Mouse (Mus musculus): ENCODE measurements at regions not wholly inside any gene's neighbourhood (a gene's known extent, or its start where the extent isn't known, plus 50 kb on each side); places are given as distances from the start of the nearest gene placed in this dataset.

- Histone ChIP-seq H3K27me3 (replicated peaks) (no peaks in the 10 kb centered on the region), H3K36me3 (replicated peaks in 1 of 2; ENCODE audit: control insufficient read depth in 1 of 2, insufficient read depth in 1 of 2, low read length in 1 of 2) (no peaks in the 10 kb centered on the region), H3K79me2 (replicated peaks; ENCODE audit: control insufficient read depth, extremely low read depth, insufficient read depth, poor library complexity, severe bottlenecking) (no peaks in the 10 kb centered on the region), H3K4me3 (replicated peaks in 1 of 3; ENCODE audit: low read depth in 2 of 3, low read length in 2 of 3, poor library complexity in 1 of 3) (no peak overlapping the region), H3K27ac (ENCODE audit: insufficient read depth, low read depth) (no peak overlapping the region), H3K4me1 (ENCODE audit: control insufficient read depth in 1 of 2, insufficient read depth in 2 of 2) (peaks cover 3 to 10% of the 10 kb centered on the region in 2 experiments; a peak in 3 of 4 replicates), H3K9ac (ENCODE audit: insufficient read depth, low read depth) (no peak overlapping the region), H3K9me3 (replicated peaks; ENCODE audit: low read length) (no peaks in the 10 kb centered on the region), H3K4me2 (ENCODE audit: insufficient read depth, low read depth, poor library complexity, severe bottlenecking) (no peak overlapping the region)
- no peak for TF ChIP-seq NELFE (IDR thresholded peaks at IDR 0.05; ENCODE audit: low read depth, low read length)
- TF ChIP-seq JUND (conservative IDR thresholded peaks at IDR 0.05; ENCODE audit: low read depth, low read length): no peak
- TF ChIP-seq ELF1 (IDR thresholded peaks at IDR 0.05; ENCODE audit: low read depth, low read length): no peak
- TF ChIP-seq TCF12 (IDR thresholded peaks at IDR 0.05; ENCODE audit: low read depth, low read length): no peak
- TF ChIP-seq MEF2A (IDR thresholded peaks at IDR 0.05; ENCODE audit: borderline replicate concordance, low read depth, low read length): no peak
- TF ChIP-seq EP300 (IDR thresholded peaks at IDR 0.05; ENCODE audit: low read length): no peak
- TF ChIP-seq POLR2AphosphoS2 (IDR thresholded peaks at IDR 0.05; ENCODE audit: low read depth, low read length): no peak
- TF ChIP-seq GABPA (IDR thresholded peaks at IDR 0.05; ENCODE audit: insufficient replicate concordance, low read depth, low read length): no peak
- no peak for TF ChIP-seq ZKSCAN1 (IDR thresholded peaks at IDR 0.05; ENCODE audit: borderline replicate concordance, low read depth, low read length)
- TF ChIP-seq CHD1 (IDR thresholded peaks at IDR 0.05; ENCODE audit: low read depth, low read length): no peak
- TF ChIP-seq MYC (IDR thresholded peaks at IDR 0.05; ENCODE audit: low read depth, low read length): no peak
- no peak for TF ChIP-seq UBTF (IDR thresholded peaks at IDR 0.05; ENCODE audit: low read depth, low read length)
- TF ChIP-seq RCOR1 (conservative IDR thresholded peaks at IDR 0.05; ENCODE audit: low read depth, low read length): no peak
- no peak for TF ChIP-seq USF1 (IDR thresholded peaks at IDR 0.05; ENCODE audit: low read depth, low read length)
- DNase-seq (ENCODE audit: extremely low read depth): no peak
- in situ Hi-C loops (cut with MboI; ENCODE audit: low pct_ligation_motif_present, low pct_unique_long_range_greater_than_20kb, low sequenced_read_pairs) (no loop called here), dilution Hi-C loops (cut with MboI; ENCODE audit: extremely low pct_ligation_motif_present, extremely low pct_unique_long_range_greater_than_20kb, low sequenced_read_pairs) (no loop called here)
Observed at GRCm38 (mm10) chr4:119018573-119018972, 57.2 kb downstream of the Lao1 start.

GRCm38 (mm10) chr4:119019013-119019781, 57.8 kb downstream of the Lao1 start:
- no peak for TF ChIP-seq HCFC1 (IDR thresholded peaks at IDR 0.05; ENCODE audit: low read depth, low read length)
- no peak for TF ChIP-seq TBP (conservative IDR thresholded peaks at IDR 0.05; ENCODE audit: low read depth, low read length)
- TF ChIP-seq MAFK (IDR thresholded peaks at IDR 0.05; ENCODE audit: insufficient replicate concordance, low read length): peak; percentile 88
- Histone ChIP-seq H3K36me3 (replicated peaks in 1 of 2; ENCODE audit: control insufficient read depth in 1 of 2, insufficient read depth in 1 of 2, low read length in 1 of 2) (no peaks in the 10 kb centered on the region), H3K9ac (ENCODE audit: insufficient read depth, low read depth) (no peak overlapping the region), H3K79me2 (replicated peaks; ENCODE audit: control insufficient read depth, extremely low read depth, insufficient read depth, poor library complexity, severe bottlenecking) (no peaks in the 10 kb centered on the region), H3K27ac (ENCODE audit: insufficient read depth, low read depth) (no peak overlapping the region), H3K4me2 (ENCODE audit: insufficient read depth, low read depth, poor library complexity, severe bottlenecking) (no peak overlapping the region), H3K9me3 (replicated peaks; ENCODE audit: low read length) (no peaks in the 10 kb centered on the region), H3K27me3 (replicated peaks) (no peaks in the 10 kb centered on the region), H3K4me1 (ENCODE audit: control insufficient read depth in 1 of 2, insufficient read depth in 2 of 2) (peaks cover 3 to 10% of the 10 kb centered on the region in 2 experiments; a peak in 3 of 4 replicates), H3K4me3 (replicated peaks in 1 of 3; ENCODE audit: low read depth in 2 of 3, low read length in 2 of 3, poor library complexity in 1 of 3) (no peak overlapping the region)
- dilution Hi-C loops (cut with MboI; ENCODE audit: extremely low pct_ligation_motif_present, extremely low pct_unique_long_range_greater_than_20kb, low sequenced_read_pairs) (no loop called here), in situ Hi-C loops (cut with MboI; ENCODE audit: low pct_ligation_motif_present, low pct_unique_long_range_greater_than_20kb, low sequenced_read_pairs) (no loop called here)
- no peak for DNase-seq (ENCODE audit: extremely low read depth)
